23 mouse cellular contexts compared by ENCODE assay signal in genomic region chr2:129540036-129540435, GRCm38 (mm10). TPM values are rescaled to one million over a fixed set of nuclear protein-coding genes. Genes with fewer than 3 reads are reported as not detected.
A peak's percentile ranks its signal among the peaks of the same experiment; 100 is the strongest.
DNase-seq lines count a peak whose midpoint lies in the region; ATAC-seq lines count a peak whose summit lies in the region.
"Had no signal": no experiment of that assay in that cellular context is flagged by ENCODE, and none has a peak within 500 bp of the region (broad histone marks: within the 10 kb centered on the region; RNA-seq: fewer than 3 reads in every experiment).

No protein-coding gene starts in this region.

- DNase-seq in forebrain, embryonic 11.5 days (ENCODE audit: low spot score): peak; percentile 26
- DNase-seq in forebrain, embryonic 10.5 days (ENCODE audit: extremely low spot score, low spot score): no peak
- DNase-seq in neural tube, embryonic 10.5 days (ENCODE audit: extremely low spot score, low spot score): no peak
- DNase-seq in limb, embryonic 11.5 days (ENCODE audit: low spot score): peak; percentile 82
- no peak for DNase-seq in urinary bladder, adult 18-20 months (ENCODE audit: low spot score in 2 of 2)
- no peak for DNase-seq in thymus, postnatal 10 days (ENCODE audit: low spot score in 2 of 2)
- DNase-seq: adrenal gland, postnatal 10 days; cerebellum, adult 11 months; cerebellum, postnatal 14 days; embryo, embryonic 11 days; gastrocnemius, postnatal 25 days; lung, embryonic 14.5 days; lung, postnatal 36 days; thymus, adult 18-20 months had no signal

- H3K4me2 ChIP-seq in forebrain, embryonic 11.5 days (ENCODE audit: low read depth, low read length, severe bottlenecking): no peak overlapping the region
- H3K4me2 ChIP-seq in neural tube, embryonic 13.5 days: no peak overlapping the region
- no peak overlapping the region for H3K4me2 ChIP-seq in limb, embryonic 11.5 days (ENCODE audit: low read depth, severe bottlenecking)
- no peak overlapping the region for H3K4me2 ChIP-seq in midbrain, embryonic 16.5 days (ENCODE audit: low read length)
- H3K4me2 ChIP-seq: kidney, embryonic 15.5 days; liver, embryonic 11.5 days; lung, embryonic 14.5 days; midbrain, embryonic 12.5 days had no signal

- no peak overlapping the region for H3K4me3 ChIP-seq in forebrain, embryonic 11.5 days (ENCODE audit: low read depth, low read length)
- H3K4me3 ChIP-seq in forebrain, embryonic 10.5 days: no peak overlapping the region
- no peak overlapping the region for H3K4me3 ChIP-seq in neural tube, embryonic 13.5 days
- no peak overlapping the region for H3K4me3 ChIP-seq in limb, embryonic 11.5 days (ENCODE audit: low read depth, low read length)
- no peak overlapping the region for H3K4me3 ChIP-seq in midbrain, embryonic 16.5 days (ENCODE audit: low read depth, low read length)
- H3K4me3 ChIP-seq: kidney, embryonic 15.5 days; midbrain, embryonic 12.5 days had no signal

- 87% methylated on average over 3 of the region's 3 CpGs for WGBS in forebrain, embryonic 11.5 days
- 86% methylated on average over 3 of the region's 3 CpGs for WGBS in forebrain, embryonic 10.5 days
- WGBS in neural tube, embryonic 13.5 days: 69% methylated on average over 3 of the region's 3 CpGs
- 56% methylated on average over 3 of the region's 3 CpGs for WGBS in limb, embryonic 11.5 days
- WGBS in midbrain, embryonic 16.5 days: 80% methylated on average over 3 of the region's 3 CpGs

- no peaks in the 10 kb centered on the region for H3K9me3 ChIP-seq in forebrain, embryonic 11.5 days (ENCODE audit: control insufficient read depth, low read length)
- H3K9me3 ChIP-seq in forebrain, embryonic 10.5 days: no peaks in the 10 kb centered on the region
- H3K9me3 ChIP-seq in neural tube, embryonic 13.5 days: no peaks in the 10 kb centered on the region
- H3K9me3 ChIP-seq in limb, embryonic 11.5 days (ENCODE audit: control insufficient read depth, low read length): no peaks in the 10 kb centered on the region
- H3K9me3 ChIP-seq in midbrain, embryonic 16.5 days (replicated peaks; ENCODE audit: control insufficient read depth, low read length, poor library complexity, severe bottlenecking): no peaks in the 10 kb centered on the region
- H3K9me3 ChIP-seq: kidney, embryonic 15.5 days; midbrain, embryonic 12.5 days had no signal

- H3K9ac ChIP-seq in forebrain, embryonic 11.5 days (ENCODE audit: low read length): no peak overlapping the region
- no peak overlapping the region for H3K9ac ChIP-seq in neural tube, embryonic 13.5 days
- no peak overlapping the region for H3K9ac ChIP-seq in limb, embryonic 11.5 days (ENCODE audit: low read length)
- no peak overlapping the region for H3K9ac ChIP-seq in midbrain, embryonic 16.5 days (ENCODE audit: low read depth, low read length)
- H3K9ac ChIP-seq: kidney, embryonic 15.5 days; lung, embryonic 14.5 days; midbrain, embryonic 12.5 days had no signal

- no peaks in the 10 kb centered on the region for H3K36me3 ChIP-seq in forebrain, embryonic 11.5 days (ENCODE audit: control insufficient read depth, insufficient read depth, low read length)
- H3K36me3 ChIP-seq in forebrain, embryonic 10.5 days (replicated peaks): no peaks in the 10 kb centered on the region
- H3K36me3 ChIP-seq in neural tube, embryonic 13.5 days: no peaks in the 10 kb centered on the region
- no peaks in the 10 kb centered on the region for H3K36me3 ChIP-seq in limb, embryonic 11.5 days (ENCODE audit: control insufficient read depth, insufficient read depth, low read length)
- no peaks in the 10 kb centered on the region for H3K36me3 ChIP-seq in midbrain, embryonic 16.5 days (ENCODE audit: control insufficient read depth, insufficient read depth, low read length)
- H3K36me3 ChIP-seq: kidney, embryonic 15.5 days; midbrain, embryonic 12.5 days had no signal

- no peaks in the 10 kb centered on the region for H3K27me3 ChIP-seq in forebrain, embryonic 11.5 days (ENCODE audit: control insufficient read depth, insufficient read depth, low read length)
- no peaks in the 10 kb centered on the region for H3K27me3 ChIP-seq in forebrain, embryonic 10.5 days (ENCODE audit: poor library complexity, severe bottlenecking)
- no peaks in the 10 kb centered on the region for H3K27me3 ChIP-seq in neural tube, embryonic 13.5 days
- H3K27me3 ChIP-seq in limb, embryonic 11.5 days (ENCODE audit: control insufficient read depth, insufficient read depth, low read length): peaks cover 23% of the 10 kb centered on the region
- no peaks in the 10 kb centered on the region for H3K27me3 ChIP-seq in midbrain, embryonic 16.5 days (ENCODE audit: control insufficient read depth, insufficient read depth, low read depth, low read length)
- H3K27me3 ChIP-seq: kidney, embryonic 15.5 days; midbrain, embryonic 12.5 days; Patski had no signal

- H3K27ac ChIP-seq in forebrain, embryonic 11.5 days (ENCODE audit: low read depth, low read length): no peak overlapping the region
- H3K27ac ChIP-seq in forebrain, embryonic 10.5 days: no peak overlapping the region
- no peak overlapping the region for H3K27ac ChIP-seq in neural tube, embryonic 13.5 days (replicated peaks)
- H3K27ac ChIP-seq in limb, embryonic 11.5 days (replicated peaks; ENCODE audit: low read depth, low read length): no peak overlapping the region
- no peak overlapping the region for H3K27ac ChIP-seq in midbrain, embryonic 16.5 days (ENCODE audit: low read length)
- H3K27ac ChIP-seq: midbrain, embryonic 12.5 days had no signal

- ATAC-seq in forebrain, embryonic 11.5 days (replicated peaks; ENCODE audit: low FRiP score): no peak
- ATAC-seq in neural tube, embryonic 13.5 days (ENCODE audit: low read depth): peak; percentile 40; the same call in 1 of the 2 replicates
- ATAC-seq in limb, embryonic 11.5 days (ENCODE audit: insufficient number of reproducible peaks, low FRiP score, low TSS enrichment, low read depth): peak; percentile 77
- ATAC-seq in midbrain, embryonic 16.5 days: peak; percentile 59
- ATAC-seq: CD4-positive, CD25-positive, alpha-beta regulatory T cell, adult 4 months; Patski had no signal

- H3K4me1 ChIP-seq in forebrain, embryonic 11.5 days (replicated peaks; ENCODE audit: control insufficient read depth, insufficient read depth, low read length): peaks cover 10% of the 10 kb centered on the region; the same call in 1 of the 2 replicates
- H3K4me1 ChIP-seq in forebrain, embryonic 10.5 days: peaks cover 45% of the 10 kb centered on the region
- peaks cover 25% of the 10 kb centered on the region for H3K4me1 ChIP-seq in neural tube, embryonic 13.5 days (replicated peaks)
- peaks cover 25% of the 10 kb centered on the region for H3K4me1 ChIP-seq in limb, embryonic 11.5 days (ENCODE audit: control insufficient read depth, insufficient read depth, low read length)
- peaks cover 8% of the 10 kb centered on the region; the same call in 1 of the 2 replicates for H3K4me1 ChIP-seq in midbrain, embryonic 16.5 days (ENCODE audit: control insufficient read depth, insufficient read depth, low read length)

RNA-seq across cellular contexts. Expression of gene F830045P16Rik, which starts 3.6 kb away (rescaled TPM):
- not detected in 2 replicates for polyA plus RNA-seq in forebrain, embryonic 11.5 days (2014; fragmentation: Nextera tagmentation; extraction: Ambion mirVana)
- not detected in 2 replicates for polyA plus RNA-seq in forebrain, embryonic 10.5 days (2016; fragmentation: Nextera tagmentation; extraction: Ambion mirVana)
- polyA plus RNA-seq in neural tube, embryonic 13.5 days (2015; fragmentation: Nextera tagmentation; extraction: Ambion mirVana): not detected in 2 replicates
- polyA plus RNA-seq in limb, embryonic 11.5 days (2014; fragmentation: Nextera tagmentation; extraction: Ambion mirVana): not detected in 2 replicates
- not detected in 2 replicates for polyA plus RNA-seq in midbrain, embryonic 16.5 days (2015; fragmentation: Nextera tagmentation; extraction: Ambion mirVana)
- polyA plus RNA-seq: CD4-positive, CD25-positive, alpha-beta regulatory T cell, adult 4 months; heart, embryonic 16.5 days; liver, embryonic 11.5 days; lung, embryonic 14.5 days; midbrain, embryonic 12.5 days; Patski; urinary bladder, adult 2 months had no signal

RNA-seq across cellular contexts. Expression of gene Sirpa, which starts 52.6 kb away (rescaled TPM):
- 18.7 and 22.5 TPM in 2 replicates for polyA plus RNA-seq in forebrain, embryonic 11.5 days (2014; fragmentation: Nextera tagmentation; extraction: Ambion mirVana)
- polyA plus RNA-seq in forebrain, embryonic 10.5 days (2016; fragmentation: Nextera tagmentation; extraction: Ambion mirVana): 15.6 and 16.0 TPM in 2 replicates
- 24.4 and 24.9 TPM in 2 replicates for polyA plus RNA-seq in neural tube, embryonic 13.5 days (2015; fragmentation: Nextera tagmentation; extraction: Ambion mirVana)
- polyA plus RNA-seq in limb, embryonic 11.5 days (2014; fragmentation: Nextera tagmentation; extraction: Ambion mirVana): 15.2 and 16.0 TPM in 2 replicates
- polyA plus RNA-seq in midbrain, embryonic 16.5 days (2015; fragmentation: Nextera tagmentation; extraction: Ambion mirVana): 41.3 and 45.9 TPM in 2 replicates

Comparison
In these comparisons a context has a peak if more than half of its experiments do, and no peak if none do; other contexts are left out.
1. DNase-seq: peak in forebrain, embryonic 11.5 days (single experiment) and limb, embryonic 11.5 days (single experiment); none in forebrain, embryonic 10.5 days (single experiment), neural tube, embryonic 10.5 days (single experiment), urinary bladder, adult 18-20 months (0 of 2) and thymus, postnatal 10 days (0 of 2).